In the genomic region with DNA sequence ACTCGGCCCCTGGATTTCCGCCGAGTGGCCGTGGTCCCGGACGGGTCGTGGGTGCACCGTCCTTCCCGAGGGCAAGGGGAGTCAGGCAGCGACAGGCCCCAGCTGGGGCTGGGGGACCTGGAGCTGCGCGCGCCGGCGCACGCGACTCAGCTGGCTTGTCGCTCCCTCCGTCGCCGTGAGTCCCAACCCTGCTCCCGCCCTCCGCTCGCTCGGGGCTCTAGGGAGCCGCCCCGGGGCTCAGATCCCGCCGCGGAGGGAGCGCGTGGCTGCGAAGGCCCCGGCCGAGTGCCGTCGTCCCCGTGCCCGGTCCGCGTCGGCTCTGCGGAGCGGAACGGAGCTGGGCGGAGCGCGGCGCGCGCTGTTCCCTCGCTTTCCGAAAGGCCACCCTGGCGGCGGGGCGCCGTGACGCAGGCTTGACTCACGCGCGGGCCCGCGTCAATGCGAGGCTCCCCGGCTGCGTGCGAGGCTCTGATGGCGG, we compare ENCODE assay signal across 7 mouse cellular contexts. TPM values are rescaled to one million over a fixed set of nuclear protein-coding genes. Genes with fewer than 3 reads are reported as not detected.
DNase-seq lines count a peak whose midpoint lies in the region; ATAC-seq and TF ChIP-seq lines count a peak whose summit lies in the region.

A gene (minus strand): TSS at position 388 of the 478 bp plus-strand sequence.

- H3K9me3 ChIP-seq in embryonic facial prominence, embryonic 14.5 days (ENCODE audit: control insufficient read depth, low read length) = no peaks in the 10 kb centered on the region
- H3K9me3 ChIP-seq in hindbrain, embryonic 10.5 days = no peaks in the 10 kb centered on the region
- H3K9me3 ChIP-seq in stomach, embryonic 16.5 days (replicated peaks; ENCODE audit: control insufficient read depth, low read length) = no peaks in the 10 kb centered on the region

- H3K36me3 ChIP-seq in embryonic facial prominence, embryonic 14.5 days (ENCODE audit: control insufficient read depth, insufficient read depth, low read length) = no peaks in the 10 kb centered on the region
- no peaks in the 10 kb centered on the region for H3K36me3 ChIP-seq in hindbrain, embryonic 10.5 days
- no peaks in the 10 kb centered on the region for H3K36me3 ChIP-seq in stomach, embryonic 16.5 days (ENCODE audit: control insufficient read depth, insufficient read depth, low read length)

- peak within 1 kb of the TSS; percentile 52; the same call in 1 of the 2 replicates for H3K27ac ChIP-seq in embryonic facial prominence, embryonic 14.5 days (replicated peaks; ENCODE audit: low read depth, low read length)
- peak within 1 kb of the TSS; percentile 83 for H3K27ac ChIP-seq in hindbrain, embryonic 10.5 days
- H3K27ac ChIP-seq in stomach, embryonic 16.5 days (ENCODE audit: low read length) = no peak within 1 kb of the TSS

- H3K4me2 ChIP-seq in embryonic facial prominence, embryonic 14.5 days (ENCODE audit: low read depth, low read length) = peak within 1 kb of the TSS; percentile 98
- peak within 1 kb of the TSS; percentile 98 for H3K4me2 ChIP-seq in stomach, embryonic 16.5 days (ENCODE audit: low read depth, low read length)

- H3K4me1 ChIP-seq in embryonic facial prominence, embryonic 14.5 days (ENCODE audit: control insufficient read depth, insufficient read depth, low read length) = peaks cover 11% of the 10 kb centered on the region; the same call in 1 of the 2 replicates
- peaks cover 25% of the 10 kb centered on the region for H3K4me1 ChIP-seq in hindbrain, embryonic 10.5 days (replicated peaks)
- 0 out of 2 replicates have a peak, but pooled peaks cover 4% of the 10 kb centered on the region for H3K4me1 ChIP-seq in stomach, embryonic 16.5 days (ENCODE audit: control insufficient read depth, insufficient read depth, low read length)

- H3K4me3 ChIP-seq in embryonic facial prominence, embryonic 14.5 days (ENCODE audit: low read depth, low read length) = peak within 1 kb of the TSS; percentile 69
- peak within 1 kb of the TSS; percentile 60 for H3K4me3 ChIP-seq in hindbrain, embryonic 10.5 days
- peak within 1 kb of the TSS; percentile 59 for H3K4me3 ChIP-seq in stomach, embryonic 16.5 days (replicated peaks; ENCODE audit: low read length)

- H3K27me3 ChIP-seq in Patski = peaks cover 5% of the 10 kb centered on the region
- H3K27me3 ChIP-seq in embryonic facial prominence, embryonic 14.5 days (replicated peaks; ENCODE audit: control insufficient read depth, insufficient read depth, low read length) = peaks cover 35% of the 10 kb centered on the region
- H3K27me3 ChIP-seq in hindbrain, embryonic 10.5 days (ENCODE audit: insufficient read depth, poor library complexity, severe bottlenecking) = peaks cover 88% of the 10 kb centered on the region
- H3K27me3 ChIP-seq in stomach, embryonic 16.5 days (ENCODE audit: control insufficient read depth, insufficient read depth, low read length) = peaks cover 36% of the 10 kb centered on the region

- 0% methylated on average over 45 of the region's 68 CpGs for WGBS in embryonic facial prominence, embryonic 14.5 days
- WGBS in hindbrain, embryonic 10.5 days = under 1% methylated on average over 68 of the region's 68 CpGs
- under 1% methylated on average over 62 of the region's 68 CpGs for WGBS in stomach, embryonic 16.5 days

- CTCF ChIA-PET in Patski (lab: Charles Lee) = interaction anchor here (1.3 to 3.2 kb wide), 4 partner anchors 11 to 29 kb away, joined by 3 to 13 read pairs (median 8); no protein-coding TSS in a partner anchor

- no peak for DNase-seq in Patski (ENCODE audit: low read depth, low spot score)
- peak; percentile 69 to 78 for DNase-seq in adrenal gland, postnatal 36 days
- peak; percentile 67 for DNase-seq in embryonic facial prominence, embryonic 14.5 days (ENCODE audit: low spot score)
- DNase-seq in hindbrain, embryonic 10.5 days (ENCODE audit: low spot score) = peak; percentile 74
- peak; percentile 68 for DNase-seq in layer of hippocampus, adult 9-11 months
- DNase-seq in mesoderm, embryonic 11.5 days (ENCODE audit: low read depth, low spot score) = peak; percentile 71

- in situ Hi-C loops in Patski (cut with MboI; ENCODE audit: low pct_unique_long_range_greater_than_20kb) = no loop called here

- no peak for TF ChIP-seq CTCF in Patski (IDR thresholded peaks at IDR 0.05)

- peak; percentile 76 for ATAC-seq in Patski
- ATAC-seq in embryonic facial prominence, embryonic 14.5 days (ENCODE audit: low read depth) = peak; percentile 85
- peak; percentile 69 for ATAC-seq in stomach, embryonic 16.5 days (ENCODE audit: insufficient read depth, low FRiP score)

- peak within 1 kb of the TSS; percentile 79 for H3K9ac ChIP-seq in embryonic facial prominence, embryonic 14.5 days (ENCODE audit: low read depth, low read length)
- H3K9ac ChIP-seq in stomach, embryonic 16.5 days (ENCODE audit: low read length) = peak within 1 kb of the TSS; percentile 73

- POLR2A ChIA-PET in Patski (lab: Charles Lee) = interaction anchor here (1.2 kb wide), 1 partner anchor 15 kb away, joined by 4 read pairs; no protein-coding TSS in a partner anchor

RNA-seq across cellular contexts. Expression of the gene that starts here (rescaled TPM):
- polyA plus RNA-seq in Patski (2021) = 25.5 TPM
- 10 to 100 TPM in 1 of 2 experiments, 1 to 10 TPM in 1; 2.5 to 10.7 TPM for total RNA-seq in adrenal gland, postnatal 36 days (2021)
- polyA plus RNA-seq in embryonic facial prominence, embryonic 14.5 days (2014; fragmentation: Nextera tagmentation; extraction: Ambion mirVana) = 4.8 and 4.9 TPM in 2 replicates
- 2.7 and 3.2 TPM in 2 replicates for polyA plus RNA-seq in hindbrain, embryonic 10.5 days (2016; fragmentation: Nextera tagmentation; extraction: Ambion mirVana)
- polyA plus RNA-seq in stomach, embryonic 16.5 days (2015; fragmentation: Nextera tagmentation; extraction: Ambion mirVana) = 2.1 and 2.2 TPM in 2 replicates
